Mouse (Mus musculus): ENCODE measurements around the gene Inpp5d. TPM values are rescaled to one million over a fixed set of nuclear protein-coding genes. Genes with fewer than 3 reads are reported as not detected.

The Inpp5d gene
- total and polyA plus RNA-seq, 2 experiments from 2014 or later: 3.1 to 6.4 TPM

DNA sequence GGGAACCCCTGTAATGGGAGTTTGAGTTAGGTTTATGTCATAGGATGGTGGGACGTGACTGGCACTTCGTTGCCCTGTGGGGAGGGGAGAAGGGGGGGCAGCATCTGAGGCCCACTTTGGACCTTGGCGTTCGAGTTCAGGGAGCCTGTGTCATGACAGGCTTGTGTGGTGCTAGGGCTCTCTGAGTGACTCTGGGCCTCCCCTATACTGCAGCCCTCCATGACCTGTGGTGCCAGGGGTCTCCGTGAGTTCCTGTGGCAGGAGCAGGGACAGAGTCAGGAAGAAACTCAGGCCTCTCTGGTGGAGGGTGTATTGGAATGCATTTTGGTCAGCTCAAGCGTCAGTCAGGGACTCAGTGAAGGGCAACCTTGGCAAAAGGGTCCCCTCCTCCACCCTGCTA, 581 bp downstream of the Inpp5d start:
- H3K4me3 ChIP-seq (ENCODE audit: low read depth, low read length): peak overlapping the region; percentile 5; the same call in 1 of the 2 replicates
- TF ChIP-seq CTCF (IDR thresholded peaks at IDR 0.05): no peak
- no peak overlapping the region for H3K27ac ChIP-seq (ENCODE audit: low read depth, low read length)
- H3K9me3 ChIP-seq (ENCODE audit: low read length): no peaks in the 10 kb centered on the region
- H3K9ac ChIP-seq (replicated peaks; ENCODE audit: low read length, poor library complexity, severe bottlenecking): no peak overlapping the region
- H3K27me3 ChIP-seq (ENCODE audit: insufficient read depth, low read length): no peaks in the 10 kb centered on the region
- no peaks in the 10 kb centered on the region for H3K4me1 ChIP-seq (ENCODE audit: insufficient read depth, low read length)
- no peaks in the 10 kb centered on the region for H3K36me3 ChIP-seq (ENCODE audit: insufficient read depth, low read length)
- H3K4me2 ChIP-seq (ENCODE audit: low read depth, low read length, poor library complexity, severe bottlenecking): 0 out of 2 replicates have a peak overlapping the region, but pooled peaks have one; percentile 9
- 84% methylated on average over 6 of the region's 6 CpGs for WGBS
- no peak for ATAC-seq (ENCODE audit: low FRiP score)
- DNase-seq (ENCODE audit: low spot score): no peak

- no peaks in the 10 kb centered on the region for H3K27me3 ChIP-seq (ENCODE audit: insufficient read depth, low read length)
- no peak overlapping the region for H3K27ac ChIP-seq (ENCODE audit: low read depth, low read length)
- peak overlapping the region; percentile 4; the same call in 1 of the 2 replicates for H3K4me2 ChIP-seq (ENCODE audit: low read depth, low read length, poor library complexity, severe bottlenecking)
- TF ChIP-seq CTCF (IDR thresholded peaks at IDR 0.05): no peak
- no peak for ATAC-seq (ENCODE audit: low FRiP score)
- DNase-seq (ENCODE audit: low spot score): no peak
- no peaks in the 10 kb centered on the region for H3K4me1 ChIP-seq (ENCODE audit: insufficient read depth, low read length)
- 88% methylated on average over 9 of the region's 9 CpGs for WGBS
- H3K9me3 ChIP-seq (ENCODE audit: low read length): no peaks in the 10 kb centered on the region
- no peak overlapping the region for H3K9ac ChIP-seq (replicated peaks; ENCODE audit: low read length, poor library complexity, severe bottlenecking)
- no peak overlapping the region for H3K4me3 ChIP-seq (ENCODE audit: low read depth, low read length)
- no peaks in the 10 kb centered on the region for H3K36me3 ChIP-seq (ENCODE audit: insufficient read depth, low read length)
Observed at GRCm38 (mm10) chr1:87621146-87621857, 1.2 kb downstream of the Inpp5d start.

- DNase-seq (ENCODE audit: low spot score) (peak; percentile 71), ATAC-seq (ENCODE audit: low FRiP score) (no peak)
- no peak for TF ChIP-seq CTCF (IDR thresholded peaks at IDR 0.05)
- WGBS: 50% methylated on average over 3 of the region's 3 CpGs
- Histone ChIP-seq H3K4me1 (ENCODE audit: insufficient read depth, low read length) (no peaks in the 10 kb centered on the region), H3K9ac (replicated peaks; ENCODE audit: low read length, poor library complexity, severe bottlenecking) (no peak overlapping the region), H3K4me2 (ENCODE audit: low read depth, low read length, poor library complexity, severe bottlenecking) (no peak overlapping the region), H3K36me3 (ENCODE audit: insufficient read depth, low read length) (no peaks in the 10 kb centered on the region), H3K27ac (ENCODE audit: low read depth, low read length) (no peak overlapping the region), H3K27me3 (ENCODE audit: insufficient read depth, low read length) (no peaks in the 10 kb centered on the region), H3K4me3 (ENCODE audit: low read depth, low read length) (no peak overlapping the region), H3K9me3 (ENCODE audit: low read length) (no peaks in the 10 kb centered on the region)
Observed at GRCm38 (mm10) chr1:87621858-87622279, 1.8 kb downstream of the Inpp5d start.

DNA sequence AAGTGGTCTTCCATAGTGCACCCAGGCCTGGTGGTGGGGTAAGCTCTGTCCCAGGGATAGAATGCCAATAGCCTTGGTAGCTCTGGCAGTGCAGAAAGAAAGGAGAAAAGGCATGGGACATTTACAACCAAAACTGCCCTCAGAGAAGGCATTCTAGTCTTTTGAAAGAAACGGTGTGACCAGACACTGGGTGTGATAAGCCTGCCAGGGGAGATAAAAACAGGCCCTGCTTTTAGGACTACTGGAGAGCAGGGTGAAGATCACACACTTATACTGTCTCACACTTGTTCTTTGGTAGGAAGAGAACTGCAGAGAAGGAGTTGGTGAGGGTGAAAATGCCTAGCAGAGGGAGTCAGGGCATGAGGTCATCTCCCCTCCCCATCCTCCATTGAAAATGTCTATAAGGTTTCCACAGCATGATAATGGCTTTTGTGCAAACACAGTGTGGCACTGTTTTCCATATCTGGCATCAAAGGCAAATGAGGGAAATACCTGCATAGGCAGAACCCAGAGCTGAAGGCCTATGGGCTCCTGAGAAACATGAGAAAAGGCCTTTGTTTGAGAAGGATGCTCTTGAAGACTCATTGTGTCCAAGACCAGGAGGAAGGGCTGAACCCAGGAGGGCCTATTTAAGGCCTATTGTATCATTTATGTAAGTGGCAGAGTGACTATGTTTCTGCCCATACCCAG, 4.0 kb downstream of the Inpp5d start:
- WGBS: 71% methylated on average over 1 of the region's 1 CpGs

GRCm38 (mm10) chr1:87624826-87625225, 4.7 kb downstream of the Inpp5d start:
- Histone ChIP-seq H3K4me2 (ENCODE audit: low read depth, low read length, poor library complexity, severe bottlenecking) (no peak overlapping the region), H3K36me3 (ENCODE audit: insufficient read depth, low read length) (no peaks in the 10 kb centered on the region), H3K9me3 (ENCODE audit: low read length) (no peaks in the 10 kb centered on the region), H3K4me1 (ENCODE audit: insufficient read depth, low read length) (no peaks in the 10 kb centered on the region), H3K27ac (ENCODE audit: low read depth, low read length) (no peak overlapping the region), H3K4me3 (ENCODE audit: low read depth, low read length) (no peak overlapping the region), H3K9ac (replicated peaks; ENCODE audit: low read length, poor library complexity, severe bottlenecking) (no peak overlapping the region), H3K27me3 (ENCODE audit: insufficient read depth, low read length) (no peaks in the 10 kb centered on the region)
- no peak for ATAC-seq (ENCODE audit: low FRiP score)
- WGBS: 86% methylated on average over 2 of the region's 2 CpGs
- no peak for TF ChIP-seq CTCF (IDR thresholded peaks at IDR 0.05)
- no peak for DNase-seq (ENCODE audit: low spot score)

More for the DNA sequence above, 4.0 kb downstream of the Inpp5d start:
- DNase-seq (ENCODE audit: low spot score) (no peak), ATAC-seq (ENCODE audit: low FRiP score) (no peak)
- Histone ChIP-seq H3K4me1 (ENCODE audit: insufficient read depth, low read length) (no peaks in the 10 kb centered on the region), H3K9me3 (ENCODE audit: low read length) (no peaks in the 10 kb centered on the region), H3K9ac (replicated peaks; ENCODE audit: low read length, poor library complexity, severe bottlenecking) (no peak overlapping the region), H3K27me3 (ENCODE audit: insufficient read depth, low read length) (no peaks in the 10 kb centered on the region), H3K4me3 (ENCODE audit: low read depth, low read length) (no peak overlapping the region), H3K36me3 (ENCODE audit: insufficient read depth, low read length) (no peaks in the 10 kb centered on the region), H3K27ac (ENCODE audit: low read depth, low read length) (no peak overlapping the region), H3K4me2 (ENCODE audit: low read depth, low read length, poor library complexity, severe bottlenecking) (no peak overlapping the region)
- no peak for TF ChIP-seq CTCF (IDR thresholded peaks at IDR 0.05)

Data from midbrain, postnatal 0 days (tissue).